Mouse (Mus musculus): ENCODE measurements at regions not wholly inside any gene's neighbourhood (a gene's known extent, or its start where the extent isn't known, plus 50 kb on each side); places are given as distances from the start of the nearest gene placed in this dataset.

- 60% methylated on average over 2 of the region's 2 CpGs for WGBS
- Histone ChIP-seq H3K79me2 (ENCODE audit: control insufficient read depth, insufficient read depth, low read length) (no peaks in the 10 kb centered on the region), H3K4me3 (ENCODE audit: insufficient read depth, low read depth, low read length) (no peak overlapping the region), H3K9ac (ENCODE audit: low read depth, low read length) (no peak overlapping the region), H3K4me1 (ENCODE audit: control insufficient read depth, insufficient read depth, low read length) (no peaks in the 10 kb centered on the region), H3K36me3 (ENCODE audit: control insufficient read depth, insufficient read depth, low read length) (no peaks in the 10 kb centered on the region), H3K27me3 (ENCODE audit: control insufficient read depth, insufficient read depth, low read length) (no peaks in the 10 kb centered on the region), H3K27ac (replicated peaks; ENCODE audit: insufficient read depth, low read depth, low read length) (no peak overlapping the region)
- no peak for DNase-seq (ENCODE audit: extremely low read depth, low read depth, low spot score)
- TF ChIP-seq CTCF (IDR thresholded peaks at IDR 0.05; ENCODE audit: low read depth, low read length), result no peak
- no peak for TF ChIP-seq POLR2A (IDR thresholded peaks at IDR 0.05; ENCODE audit: extremely low read depth, insufficient read depth, low read length)
These were observed 206.7 kb upstream of the Myt1l start for GRCm38 (mm10) chr12:29321468-29321867.

GRCm38 (mm10) chr12:29323534-29323933, 204.7 kb upstream of the Myt1l start:
- Histone ChIP-seq H3K4me1 (ENCODE audit: control insufficient read depth, insufficient read depth, low read length) (no peaks in the 10 kb centered on the region), H3K27ac (replicated peaks; ENCODE audit: insufficient read depth, low read depth, low read length) (no peak overlapping the region), H3K9ac (ENCODE audit: low read depth, low read length) (no peak overlapping the region), H3K27me3 (ENCODE audit: control insufficient read depth, insufficient read depth, low read length) (no peaks in the 10 kb centered on the region), H3K4me3 (ENCODE audit: insufficient read depth, low read depth, low read length) (no peak overlapping the region), H3K79me2 (ENCODE audit: control insufficient read depth, insufficient read depth, low read length) (no peaks in the 10 kb centered on the region), H3K36me3 (ENCODE audit: control insufficient read depth, insufficient read depth, low read length) (no peaks in the 10 kb centered on the region)
- TF ChIP-seq CTCF (IDR thresholded peaks at IDR 0.05; ENCODE audit: low read depth, low read length) (no peak), POLR2A (IDR thresholded peaks at IDR 0.05; ENCODE audit: extremely low read depth, insufficient read depth, low read length) (no peak)
- DNase-seq (ENCODE audit: extremely low read depth, low read depth, low spot score), result no peak
- 37% methylated on average over 3 of the region's 3 CpGs for WGBS

- Histone ChIP-seq H3K27ac (replicated peaks; ENCODE audit: insufficient read depth, low read depth, low read length) (no peak overlapping the region), H3K4me1 (ENCODE audit: control insufficient read depth, insufficient read depth, low read length) (no peaks in the 10 kb centered on the region), H3K36me3 (ENCODE audit: control insufficient read depth, insufficient read depth, low read length) (no peaks in the 10 kb centered on the region), H3K79me2 (ENCODE audit: control insufficient read depth, insufficient read depth, low read length) (no peaks in the 10 kb centered on the region), H3K27me3 (ENCODE audit: control insufficient read depth, insufficient read depth, low read length) (no peaks in the 10 kb centered on the region), H3K4me3 (ENCODE audit: insufficient read depth, low read depth, low read length) (no peak overlapping the region), H3K9ac (ENCODE audit: low read depth, low read length) (no peak overlapping the region)
- TF ChIP-seq POLR2A (IDR thresholded peaks at IDR 0.05; ENCODE audit: extremely low read depth, insufficient read depth, low read length) (no peak), CTCF (IDR thresholded peaks at IDR 0.05; ENCODE audit: low read depth, low read length) (no peak)
- DNase-seq (ENCODE audit: extremely low read depth, low read depth, low spot score), result no peak
- WGBS, result 78% methylated on average over 3 of the region's 3 CpGs
These were observed 192.2 kb upstream of the Myt1l start for GRCm38 (mm10) chr12:29335839-29336469.

- no peaks in the 10 kb centered on the region for H3K79me2 ChIP-seq (ENCODE audit: control insufficient read depth, insufficient read depth, low read length)
- no peak for DNase-seq (ENCODE audit: extremely low read depth, low read depth, low spot score)
- no peaks in the 10 kb centered on the region for H3K4me1 ChIP-seq (ENCODE audit: control insufficient read depth, insufficient read depth, low read length)
- H3K36me3 ChIP-seq (ENCODE audit: control insufficient read depth, insufficient read depth, low read length), result no peaks in the 10 kb centered on the region
- no peaks in the 10 kb centered on the region for H3K27me3 ChIP-seq (ENCODE audit: control insufficient read depth, insufficient read depth, low read length)
- no peak overlapping the region for H3K27ac ChIP-seq (replicated peaks; ENCODE audit: insufficient read depth, low read depth, low read length)
- 86% methylated on average over 2 of the region's 2 CpGs for WGBS
- no peak for TF ChIP-seq POLR2A (IDR thresholded peaks at IDR 0.05; ENCODE audit: extremely low read depth, insufficient read depth, low read length)
- no peak for TF ChIP-seq CTCF (IDR thresholded peaks at IDR 0.05; ENCODE audit: low read depth, low read length)
- H3K4me3 ChIP-seq (ENCODE audit: insufficient read depth, low read depth, low read length), result no peak overlapping the region
- no peak overlapping the region for H3K9ac ChIP-seq (ENCODE audit: low read depth, low read length)
These were observed 190.8 kb upstream of the Myt1l start for GRCm38 (mm10) chr12:29337336-29337735.

GRCm38 (mm10) chr12:29341388-29341995, 186.7 kb upstream of the Myt1l start:
- TF ChIP-seq CTCF (IDR thresholded peaks at IDR 0.05; ENCODE audit: low read depth, low read length) (no peak), POLR2A (IDR thresholded peaks at IDR 0.05; ENCODE audit: extremely low read depth, insufficient read depth, low read length) (no peak)
- Histone ChIP-seq H3K79me2 (ENCODE audit: control insufficient read depth, insufficient read depth, low read length) (no peaks in the 10 kb centered on the region), H3K4me1 (ENCODE audit: control insufficient read depth, insufficient read depth, low read length) (no peaks in the 10 kb centered on the region), H3K27ac (replicated peaks; ENCODE audit: insufficient read depth, low read depth, low read length) (no peak overlapping the region), H3K4me3 (ENCODE audit: insufficient read depth, low read depth, low read length) (no peak overlapping the region), H3K9ac (ENCODE audit: low read depth, low read length) (no peak overlapping the region), H3K36me3 (ENCODE audit: control insufficient read depth, insufficient read depth, low read length) (no peaks in the 10 kb centered on the region), H3K27me3 (ENCODE audit: control insufficient read depth, insufficient read depth, low read length) (no peaks in the 10 kb centered on the region)
- WGBS, result 33% methylated on average over 7 of the region's 7 CpGs
- DNase-seq (ENCODE audit: extremely low read depth, low read depth, low spot score), result no peak

GRCm38 (mm10) chr12:29343147-29343852, 184.9 kb upstream of the Myt1l start:
- Histone ChIP-seq H3K27ac (replicated peaks; ENCODE audit: insufficient read depth, low read depth, low read length) (no peak overlapping the region), H3K9ac (ENCODE audit: low read depth, low read length) (no peak overlapping the region), H3K36me3 (ENCODE audit: control insufficient read depth, insufficient read depth, low read length) (no peaks in the 10 kb centered on the region), H3K4me1 (ENCODE audit: control insufficient read depth, insufficient read depth, low read length) (no peaks in the 10 kb centered on the region), H3K4me3 (ENCODE audit: insufficient read depth, low read depth, low read length) (no peak overlapping the region), H3K79me2 (ENCODE audit: control insufficient read depth, insufficient read depth, low read length) (no peaks in the 10 kb centered on the region), H3K27me3 (ENCODE audit: control insufficient read depth, insufficient read depth, low read length) (no peaks in the 10 kb centered on the region)
- DNase-seq (ENCODE audit: extremely low read depth, low read depth, low spot score), result no peak
- WGBS, result 84% methylated on average over 12 of the region's 12 CpGs
- TF ChIP-seq CTCF (IDR thresholded peaks at IDR 0.05; ENCODE audit: low read depth, low read length) (no peak), POLR2A (IDR thresholded peaks at IDR 0.05; ENCODE audit: extremely low read depth, insufficient read depth, low read length) (no peak)

Data from liver, adult 2 months (tissue).